Mouse (Mus musculus) ES-E14 (cell line): ENCODE data around the gene Adamts8.

Experiments used
- CHD2 ChIP-seq: IDR thresholded peaks from 2 replicates; pipeline ENCODE4 v1.6.1; 2014; ENCODE audit warnings: mild to moderate bottlenecking, low read depth, low read length, inconsistent platforms
- HCFC1 ChIP-seq: IDR thresholded peaks from 2 replicates; pipeline ENCODE4 v1.6.1; 2012; ENCODE audit warnings: low read length, inconsistent platforms, borderline replicate concordance; ENCODE audit not compliant: insufficient read depth
- MAFK ChIP-seq: IDR thresholded peaks from 2 replicates; pipeline ENCODE4 v1.6.1; 2014; ENCODE audit warnings: mild to moderate bottlenecking, low read depth, low read length, inconsistent platforms; ENCODE audit not compliant: insufficient read depth

DNA sequence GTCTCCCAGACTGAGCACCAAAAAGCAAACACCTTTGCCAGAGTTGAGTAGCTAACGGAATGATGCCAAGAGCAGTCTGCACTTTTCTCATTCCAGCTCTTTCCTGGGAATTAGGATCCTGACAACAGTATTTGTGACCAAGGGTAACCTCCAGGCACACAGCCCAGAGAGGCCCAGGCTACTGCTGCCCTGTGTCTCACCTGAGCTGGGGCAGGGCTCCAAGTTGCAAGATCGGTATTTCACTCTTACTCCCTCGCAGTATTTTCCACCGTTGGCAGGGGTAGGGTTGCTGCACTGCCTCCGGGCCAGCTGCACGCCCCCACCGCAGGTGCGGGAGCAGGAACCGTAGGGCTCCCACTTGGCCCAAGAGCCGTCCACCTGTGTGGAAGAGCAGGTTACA, 36.5 kb upstream of the Adamts8 start:
- TF ChIP-seq HCFC1 (no peak), MAFK (no peak), CHD2 (no peak)
